Mouse (Mus musculus) splenic B cell, adult 2 months (primary cell): ENCODE results near the gene Krtap27-1.

Experiments used
- DNase-seq: peaks from one replicate; pipeline ENCODE4 v3.0.0-alpha.2; 2011; ENCODE audit warnings: low read depth, low spot score
- H3K27me3 ChIP-seq: 2 replicates; pipeline ENCODE4 v1.6.1; 2012; ENCODE audit warnings: mild to moderate bottlenecking, low read length, moderate library complexity, mixed read lengths; ENCODE audit not compliant: control insufficient read depth, poor library complexity, insufficient read depth, severe bottlenecking
- H3K36me3 ChIP-seq: 2 replicates; pipeline ENCODE4 v1.6.1; 2012; ENCODE audit warnings: mild to moderate bottlenecking, low read length, moderate library complexity, mixed read lengths; ENCODE audit not compliant: control insufficient read depth, poor library complexity, insufficient read depth, severe bottlenecking

The Krtap27-1 gene

DNA sequence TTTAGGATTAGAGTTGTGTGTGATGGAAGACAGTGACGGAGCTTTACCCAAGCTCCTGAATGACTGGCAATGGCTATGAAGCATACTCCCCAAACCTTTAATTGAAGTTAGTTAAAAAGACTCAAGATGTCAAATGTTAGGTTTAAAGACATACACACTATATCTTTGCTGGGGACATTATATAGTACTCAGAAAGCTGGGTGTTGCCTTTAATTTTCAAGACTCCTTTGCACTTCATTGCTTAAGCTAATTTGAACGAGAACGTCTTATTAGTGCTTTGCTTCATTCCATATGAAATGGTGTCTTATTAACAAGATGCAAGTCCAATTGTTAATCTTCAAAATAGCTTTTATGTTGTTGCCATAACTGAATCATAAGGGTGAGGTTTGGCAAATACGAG, at the start of gene Krtap27-1:
Krtap27-1 (minus strand) TSS at position 101 of the 400 bp plus-strand sequence.
- DNase-seq = no peak
- Histone ChIP-seq H3K27me3 (no peaks in the 10 kb centered on the region), H3K36me3 (no peaks in the 10 kb centered on the region)

DNA sequence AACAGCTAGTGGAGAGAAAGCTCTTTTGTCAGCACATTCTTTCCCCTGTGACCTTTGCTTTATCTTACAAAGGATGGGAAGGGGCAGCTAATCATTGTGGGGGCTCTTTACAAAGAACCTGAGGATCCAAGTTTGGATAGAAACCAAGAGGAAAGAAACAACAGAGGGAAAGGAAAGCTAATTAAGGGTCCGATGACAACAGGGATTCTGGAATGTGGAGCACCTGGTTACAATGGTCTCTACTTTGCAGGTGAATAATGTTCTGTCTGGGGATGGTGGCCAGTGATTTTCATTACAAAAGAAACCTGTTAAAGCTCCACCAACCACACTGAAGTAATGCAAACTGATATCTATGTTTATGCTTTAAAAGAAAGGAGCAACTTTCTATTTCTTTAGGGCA, 48.6 kb upstream of the Krtap27-1 start:
- no peak for DNase-seq
- Histone ChIP-seq H3K27me3 (no peaks in the 10 kb centered on the region), H3K36me3 (no peaks in the 10 kb centered on the region)

DNA sequence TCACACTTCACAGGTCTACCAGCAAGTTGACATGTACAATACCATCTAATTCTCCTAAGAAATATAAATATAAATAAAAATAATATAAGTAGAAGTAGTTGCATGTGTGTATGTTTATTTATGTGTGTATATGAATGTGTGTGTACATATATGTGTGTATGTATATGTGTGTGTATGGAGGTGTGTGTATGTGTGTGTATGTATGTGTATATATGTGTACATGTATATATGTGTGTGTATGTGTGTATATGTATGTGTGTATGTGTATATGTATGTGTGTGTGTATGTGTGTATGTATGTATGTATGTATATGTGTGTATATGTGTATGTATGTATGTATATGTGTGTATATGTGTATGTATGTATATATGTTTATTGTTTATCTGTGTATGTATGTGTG, 45.1 kb upstream of the Krtap27-1 start:
- H3K27me3 ChIP-seq = no peaks in the 10 kb centered on the region
- DNase-seq = no peak
- no peaks in the 10 kb centered on the region for H3K36me3 ChIP-seq

DNA sequence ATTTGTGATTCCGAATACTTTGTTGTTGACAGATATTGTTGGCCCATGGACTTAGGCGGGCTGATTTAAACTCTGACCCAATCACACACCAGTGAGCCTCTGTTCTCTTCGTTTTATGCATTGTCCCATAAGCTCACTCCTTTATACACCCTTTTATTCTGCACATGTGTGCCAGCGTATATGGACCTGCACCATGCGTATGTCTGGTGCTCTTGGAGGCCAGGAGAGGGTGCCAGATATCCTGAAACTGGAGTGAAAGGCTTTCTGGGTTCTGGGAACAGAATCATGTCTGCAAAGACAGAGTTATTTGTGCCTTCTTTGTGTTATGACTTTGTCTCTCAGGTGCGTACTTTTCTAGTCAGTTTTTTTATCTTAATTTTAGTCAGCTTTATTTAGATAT, 39.8 kb upstream of the Krtap27-1 start:
- no peaks in the 10 kb centered on the region for H3K27me3 ChIP-seq
- DNase-seq = no peak
- no peaks in the 10 kb centered on the region for H3K36me3 ChIP-seq

DNA sequence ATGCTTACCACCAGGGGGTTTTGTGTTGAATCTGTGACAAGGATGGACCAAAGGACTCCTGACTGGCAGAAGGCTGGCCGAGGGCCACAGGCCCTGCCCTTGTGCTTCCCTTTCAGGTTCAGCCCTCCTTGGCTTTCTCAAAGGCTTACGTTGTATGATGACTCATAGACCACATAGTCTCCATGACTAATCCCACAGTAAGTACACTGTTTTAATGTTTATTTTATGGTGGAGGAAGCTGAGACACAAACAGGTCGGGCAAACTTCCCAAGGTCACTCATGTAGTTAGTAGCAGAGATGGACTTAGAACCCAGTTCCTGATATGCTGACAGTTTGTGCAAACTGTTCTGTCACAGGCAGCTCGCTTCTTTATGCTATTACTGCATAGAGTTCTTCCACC, 39.3 kb upstream of the Krtap27-1 start:
- Histone ChIP-seq H3K36me3 (no peaks in the 10 kb centered on the region), H3K27me3 (no peaks in the 10 kb centered on the region)
- no peak for DNase-seq

DNA sequence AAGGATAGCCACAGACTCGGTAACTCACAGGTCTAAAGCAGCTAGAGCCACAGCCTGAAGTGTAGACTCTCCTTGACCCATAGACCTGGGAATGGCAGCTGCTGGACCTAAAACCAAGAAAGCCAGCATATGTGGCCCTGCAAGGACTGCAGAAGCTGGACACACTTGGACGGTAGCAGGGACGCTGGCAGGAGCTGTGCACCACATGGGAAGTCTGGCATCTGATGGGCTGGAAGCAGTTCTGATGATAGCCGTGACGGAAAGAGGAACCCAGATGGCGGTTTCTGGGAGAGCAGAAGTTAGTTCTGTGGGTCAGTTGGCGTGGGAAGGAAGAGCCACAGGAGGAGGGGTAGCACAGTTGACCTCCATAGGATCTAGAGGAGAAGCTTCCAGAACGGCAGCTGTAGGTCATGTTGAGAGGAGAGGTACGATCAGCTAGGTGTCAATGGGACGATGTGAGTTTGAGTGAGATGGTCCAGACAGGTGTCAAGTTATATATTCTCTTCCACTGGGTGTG, 36.1 kb upstream of the Krtap27-1 start, which contains the start of gene 2310061N02Rik:
2310061N02Rik (minus strand) TSS at position 467 of the 517 bp plus-strand sequence.
- Histone ChIP-seq H3K27me3 (no peaks in the 10 kb centered on the region), H3K36me3 (no peaks in the 10 kb centered on the region)
- no peak for DNase-seq

DNA sequence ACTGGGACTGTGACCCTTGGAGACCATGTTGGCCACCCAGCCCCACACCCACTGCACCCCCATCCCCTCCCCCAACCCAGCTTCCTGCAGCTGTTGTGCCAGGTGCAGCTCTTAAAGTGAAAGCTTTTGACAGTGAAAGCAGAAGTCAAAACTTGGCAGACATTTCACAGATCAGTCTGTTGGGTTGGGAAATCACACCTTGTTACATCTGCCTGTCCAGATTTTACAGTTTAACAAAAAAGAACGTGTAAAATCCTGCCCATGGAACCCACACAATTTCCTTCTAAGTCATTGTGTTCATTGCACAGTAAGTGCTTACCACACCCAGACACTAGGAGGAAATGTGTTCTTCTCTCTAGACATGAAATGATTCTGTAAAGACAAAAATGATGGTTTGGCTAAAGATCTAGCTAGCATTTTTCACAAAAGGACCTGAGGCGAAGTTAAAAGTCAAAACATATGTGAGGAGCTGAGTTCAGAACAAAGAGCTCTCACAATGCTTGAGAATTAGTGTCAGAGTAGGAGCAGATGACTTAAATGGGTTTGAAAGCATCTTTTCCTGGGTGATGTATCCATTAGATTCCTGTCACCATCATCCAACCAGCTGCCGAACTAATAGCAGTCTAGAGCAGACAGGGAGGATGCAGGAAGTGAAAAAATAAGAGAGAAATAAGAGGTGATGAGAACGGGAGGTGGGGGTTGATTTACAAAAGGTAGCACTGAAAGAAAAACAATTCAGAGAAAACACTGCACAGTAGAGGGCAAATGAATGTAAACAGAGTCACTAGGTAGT, 29.8 kb upstream of the Krtap27-1 start:
- H3K27me3 ChIP-seq = no peaks in the 10 kb centered on the region
- H3K36me3 ChIP-seq = no peaks in the 10 kb centered on the region
- DNase-seq = peak; percentile 48

DNA sequence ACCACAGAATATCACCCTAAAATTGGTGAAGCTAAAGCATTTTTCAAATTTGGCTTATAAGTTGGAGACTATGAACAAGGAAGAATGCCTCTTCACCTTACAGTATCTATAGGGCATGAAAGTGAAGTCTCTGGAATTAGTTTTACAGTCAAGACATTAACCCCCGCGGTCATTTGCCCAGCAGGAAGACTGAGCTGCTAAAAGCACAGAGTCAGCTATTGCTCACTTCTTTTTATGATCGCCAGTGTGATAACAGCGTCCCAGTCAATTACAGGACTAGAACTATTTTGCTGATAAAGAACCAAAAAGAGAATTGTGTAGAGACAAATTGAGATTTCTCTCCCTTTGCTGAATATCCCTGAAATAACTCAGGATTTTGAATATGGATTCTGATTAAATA, 24.8 kb upstream of the Krtap27-1 start:
- Histone ChIP-seq H3K27me3 (no peaks in the 10 kb centered on the region), H3K36me3 (no peaks in the 10 kb centered on the region)
- DNase-seq = no peak

DNA sequence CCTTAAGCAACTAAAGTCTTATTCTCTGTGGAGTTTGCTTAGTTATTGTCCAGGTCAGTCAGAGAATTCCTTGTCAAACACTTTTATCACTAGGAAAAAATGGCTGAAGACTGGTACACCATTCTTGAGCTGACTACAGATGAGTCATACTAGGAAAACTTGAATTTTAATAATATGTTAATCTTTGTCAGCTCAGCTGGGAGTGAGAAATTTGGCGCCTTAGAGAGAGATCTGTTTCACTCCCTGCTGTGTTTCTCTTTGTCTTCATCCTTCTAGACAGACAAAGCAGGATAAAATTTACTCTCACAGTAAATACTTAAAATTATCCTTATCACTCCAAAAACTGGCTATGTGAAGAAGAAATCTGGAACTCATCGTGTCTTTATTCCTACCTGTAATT, 9.8 kb upstream of the Krtap27-1 start:
- Histone ChIP-seq H3K36me3 (no peaks in the 10 kb centered on the region), H3K27me3 (no peaks in the 10 kb centered on the region)
- no peak for DNase-seq

DNA sequence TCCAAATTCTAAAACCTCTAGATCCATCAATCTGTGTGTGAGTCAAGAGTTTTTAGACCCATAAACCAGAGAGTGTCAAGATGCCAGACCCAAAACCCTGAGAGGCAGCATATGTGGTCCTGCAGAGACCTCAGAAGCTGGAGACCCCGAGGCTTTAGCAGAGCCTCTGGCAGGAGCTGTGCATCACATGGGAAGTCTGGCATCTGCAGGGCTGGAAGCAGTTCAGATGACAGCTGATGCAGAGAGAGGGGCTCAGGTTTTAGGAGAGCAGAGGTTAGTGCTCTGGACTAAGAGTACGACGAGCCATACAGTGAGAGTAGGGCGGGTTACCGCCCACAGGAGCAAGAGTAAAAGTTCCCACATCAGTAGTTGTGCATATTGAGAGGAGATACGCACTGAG, 7.6 kb upstream of the Krtap27-1 start:
- no peaks in the 10 kb centered on the region for H3K27me3 ChIP-seq
- H3K36me3 ChIP-seq = no peaks in the 10 kb centered on the region
- no peak for DNase-seq

DNA sequence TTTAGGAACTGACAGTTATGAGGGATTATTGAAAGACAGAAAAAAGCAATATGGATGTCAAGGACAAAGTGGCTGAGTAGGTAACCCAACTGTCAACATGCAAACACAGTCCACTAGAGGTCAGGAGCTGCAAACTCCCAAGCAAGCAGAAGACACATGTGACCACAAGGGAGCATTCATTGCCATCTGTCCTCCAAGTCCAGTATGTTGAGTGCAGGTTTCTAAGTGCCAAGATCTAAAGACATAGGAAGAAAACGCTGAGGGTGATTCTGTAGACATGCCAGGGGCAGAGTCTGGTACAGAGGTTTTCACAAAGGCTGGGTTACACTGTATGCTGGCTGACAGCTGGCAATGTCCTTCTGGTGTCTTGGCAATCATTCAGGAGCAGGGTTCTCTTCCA, 14.0 kb downstream of the Krtap27-1 start:
- Histone ChIP-seq H3K27me3 (no peaks in the 10 kb centered on the region), H3K36me3 (no peaks in the 10 kb centered on the region)
- DNase-seq = peak; percentile 41

DNA sequence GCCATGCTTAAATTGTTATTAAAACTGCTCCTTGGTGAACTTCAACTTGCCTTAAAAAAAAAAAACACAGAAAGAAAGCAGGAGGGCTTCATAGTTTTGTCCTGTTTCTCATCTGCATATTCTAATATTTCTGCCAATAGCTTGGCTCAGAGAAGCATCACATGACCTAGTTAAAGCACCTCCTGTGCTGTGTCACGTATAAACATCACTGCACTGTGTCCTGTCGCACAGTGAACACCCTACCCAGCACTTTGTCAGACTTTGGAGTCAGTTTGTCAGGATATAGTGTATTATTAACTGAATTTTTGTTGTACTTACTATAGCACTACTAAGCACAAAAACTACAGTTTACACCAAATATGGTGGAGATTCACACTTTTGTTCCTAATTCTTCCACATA, 19.5 kb downstream of the Krtap27-1 start:
- Histone ChIP-seq H3K27me3 (no peaks in the 10 kb centered on the region), H3K36me3 (no peaks in the 10 kb centered on the region)
- DNase-seq = no peak

DNA sequence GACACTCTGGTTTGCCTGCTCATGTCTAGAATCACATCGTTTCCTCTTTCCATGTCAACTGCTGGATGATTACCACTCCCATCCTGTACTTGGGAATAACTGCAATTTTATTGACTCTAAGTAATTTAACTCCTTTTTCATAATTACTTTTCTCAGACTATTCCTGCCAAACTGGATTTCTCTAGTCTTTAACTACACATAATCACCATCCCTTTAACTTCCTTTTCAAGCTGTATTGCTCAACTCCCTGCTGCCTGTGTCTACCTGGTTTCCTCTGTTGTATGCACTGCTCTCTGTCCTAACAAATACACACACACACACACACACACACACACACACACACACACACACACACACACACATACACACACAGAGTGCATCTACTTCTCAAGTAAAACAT, 20.4 kb downstream of the Krtap27-1 start:
- no peaks in the 10 kb centered on the region for H3K36me3 ChIP-seq
- no peak for DNase-seq

DNA sequence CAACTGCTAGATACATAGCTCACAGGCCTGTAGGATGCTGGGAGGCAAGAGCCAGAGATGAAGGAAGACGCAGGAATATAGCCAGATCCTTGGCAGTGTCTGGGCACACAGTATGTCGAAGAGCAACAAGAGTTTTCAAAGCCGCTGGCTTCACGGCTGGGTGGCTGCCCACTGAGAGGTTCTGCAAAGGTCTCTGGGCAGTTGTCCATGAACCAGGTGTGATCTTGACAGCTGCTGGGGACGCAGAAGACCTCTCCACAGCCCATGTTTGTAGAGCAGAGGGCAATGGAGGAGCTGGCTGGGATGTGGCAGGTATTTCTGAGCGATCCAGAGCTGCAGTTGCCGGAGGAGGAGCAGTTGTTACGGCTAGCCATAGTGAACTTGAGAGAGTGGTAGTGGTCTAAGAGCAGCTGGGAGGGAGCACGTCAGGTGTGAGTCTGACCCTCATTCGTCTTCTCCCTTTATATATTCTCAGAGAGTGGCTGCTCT, 24.1 kb downstream of the Krtap27-1 start, which contains the start of gene Krtap26-1:
Krtap26-1 (minus strand) TSS at position 439 of the 489 bp plus-strand sequence.
- Histone ChIP-seq H3K36me3 (no peaks in the 10 kb centered on the region), H3K27me3 (no peaks in the 10 kb centered on the region)
- no peak for DNase-seq

More for the DNA sequence above, 20.4 kb downstream of the Krtap27-1 start:
- no peaks in the 10 kb centered on the region for H3K27me3 ChIP-seq

DNA sequence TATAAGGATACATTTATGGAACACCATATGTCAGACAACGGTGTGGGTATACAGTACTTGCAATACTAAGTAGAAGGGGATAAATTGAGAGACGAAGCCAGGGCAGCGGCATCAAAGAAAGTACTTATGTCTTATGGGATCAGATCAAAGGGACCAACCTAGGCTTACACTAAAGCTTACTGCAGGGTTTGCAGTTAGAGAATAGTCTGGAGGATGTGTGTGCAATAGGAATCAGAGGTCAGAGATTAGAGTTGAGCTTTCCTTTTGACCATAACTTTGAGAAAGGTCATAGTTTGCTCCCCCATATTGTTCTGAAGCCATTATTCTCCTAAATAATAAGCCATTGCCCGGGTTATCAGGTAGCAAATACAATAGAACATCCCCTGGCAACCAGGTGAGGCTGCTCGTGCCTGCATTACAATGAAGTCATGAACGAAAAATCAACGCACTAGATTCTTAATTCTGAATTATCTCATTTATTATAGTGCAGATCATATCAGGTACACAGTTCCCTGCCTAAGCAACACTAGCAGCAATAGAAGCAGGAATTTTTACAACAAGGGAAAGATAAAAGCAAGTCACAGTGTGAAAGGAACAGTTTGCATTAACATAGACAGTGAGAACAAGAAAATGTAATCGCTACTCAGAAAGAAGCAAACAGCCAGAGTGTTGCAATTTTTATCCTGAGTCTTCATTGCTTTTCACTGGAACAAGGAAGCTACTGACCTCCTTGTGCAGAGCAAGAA, 24.9 kb downstream of the Krtap27-1 start:
- DNase-seq = no peak
- no peaks in the 10 kb centered on the region for H3K36me3 ChIP-seq
- no peaks in the 10 kb centered on the region for H3K27me3 ChIP-seq
